Mouse (Mus musculus): Measurements from ENCODE around the gene Treml1.

GRCm38 (mm10) chr17:48326656-48327055 lies 33.1 kb upstream of the Treml1 start:
- TF ChIP-seq EP300 (IDR thresholded peaks at IDR 0.05; ENCODE audit: low read length) (no peak), HCFC1 (IDR thresholded peaks at IDR 0.05; ENCODE audit: low read depth, low read length) (no peak), ZC3H11A (IDR thresholded peaks at IDR 0.05; ENCODE audit: low read depth, low read length) (no peak), CTCF (conservative IDR thresholded peaks at IDR 0.05 in 1 of 2, IDR thresholded peaks at IDR 0.05 in 1 of 2; ENCODE audit: low read depth in 2 of 2, low read length in 2 of 2) (no peak), POLR2A (IDR thresholded peaks at IDR 0.05; ENCODE audit: low read depth, low read length) (no peak)

All from CH12.LX (cell line).